Mouse (Mus musculus) forebrain, embryonic 15.5 days (tissue): Measurements from ENCODE around the gene Pla2g3. TPM values are rescaled to one million over a fixed set of nuclear protein-coding genes. Genes with fewer than 3 reads are reported as not detected.

Source experiments
- ATAC-seq: fragments of 200-750 bp; cut with Nextera tagmentation; replicated peaks from 2 replicates; pipeline ENCODE4 v1.8.0; 2017; ENCODE audit warnings: mild to moderate bottlenecking, moderate TSS enrichment, moderate library complexity
- H3K27ac ChIP-seq: fragments of 300-500 bp; sonication (generic); replicated peaks from 2 replicates; pipeline ENCODE4 v1.5.1; 2015; ENCODE audit warnings: mild to moderate bottlenecking, inconsistent platforms
- H3K27me3 ChIP-seq: fragments of 300-500 bp; sonication (generic); 2 replicates; pipeline ENCODE4 v1.6.1; 2015; ENCODE audit warnings: inconsistent platforms
- H3K36me3 ChIP-seq: fragments of 300-500 bp; sonication (generic); 2 replicates; pipeline ENCODE4 v1.6.1; 2015; ENCODE audit warnings: mild to moderate bottlenecking, inconsistent platforms
- H3K4me1 ChIP-seq: fragments of 300-500 bp; sonication (generic); 2 replicates; pipeline ENCODE4 v1.6.1; 2015; ENCODE audit warnings: inconsistent platforms
- H3K4me2 ChIP-seq: fragments of 300-500 bp; sonication (generic); replicated peaks from 2 replicates; pipeline ENCODE4 v1.6.1; 2015; ENCODE audit warnings: mild to moderate bottlenecking, inconsistent platforms
- H3K4me3 ChIP-seq: fragments of 300-500 bp; sonication (generic); 2 replicates; pipeline ENCODE4 v1.5.1; 2015; ENCODE audit warnings: mild to moderate bottlenecking, inconsistent platforms
- H3K9ac ChIP-seq: fragments of 300-500 bp; sonication (generic); replicated peaks from 2 replicates; pipeline ENCODE4 v1.6.1; 2015; ENCODE audit warnings: mild to moderate bottlenecking, inconsistent platforms
- H3K9me3 ChIP-seq: fragments of 300-500 bp; sonication (generic); 2 replicates; pipeline ENCODE4 v1.6.1; 2016; ENCODE audit warnings: inconsistent platforms
- WGBS: fragments of 180-500 bp; shearing (Covaris S2); methylation state at CpG from one replicate; pipeline ENCODE4 v1.1.7; 2015; ENCODE audit warnings: mixed read lengths; 5-methylcytosine and 5-hydroxymethylcytosine counted together
- polyA plus RNA-seq: library from polyadenylated mRNA; unstranded; fragments of >200 nt; fragmentation: Nextera tagmentation; extraction: Ambion mirVana; gene quantifications from 2 replicates; pipeline ENCODE4 v1.2.1, GENCODE M21; 2015

Gene Pla2g3
- polyA plus RNA-seq, 1 experiment from 2014 or later = 0.39 TPM

GRCm38 (mm10) chr11:3459105-3459468 is 29.0 kb upstream of the Pla2g3 start:
- Histone ChIP-seq H3K27ac (no peak overlapping the region), H3K4me2 (no peak overlapping the region), H3K9me3 (no peaks in the 10 kb centered on the region), H3K27me3 (no peaks in the 10 kb centered on the region), H3K4me1 (no peaks in the 10 kb centered on the region), H3K36me3 (no peaks in the 10 kb centered on the region), H3K9ac (no peak overlapping the region), H3K4me3 (no peak overlapping the region)
- 79% methylated on average over 2 of the region's 2 CpGs for WGBS
- no peak for ATAC-seq

DNA sequence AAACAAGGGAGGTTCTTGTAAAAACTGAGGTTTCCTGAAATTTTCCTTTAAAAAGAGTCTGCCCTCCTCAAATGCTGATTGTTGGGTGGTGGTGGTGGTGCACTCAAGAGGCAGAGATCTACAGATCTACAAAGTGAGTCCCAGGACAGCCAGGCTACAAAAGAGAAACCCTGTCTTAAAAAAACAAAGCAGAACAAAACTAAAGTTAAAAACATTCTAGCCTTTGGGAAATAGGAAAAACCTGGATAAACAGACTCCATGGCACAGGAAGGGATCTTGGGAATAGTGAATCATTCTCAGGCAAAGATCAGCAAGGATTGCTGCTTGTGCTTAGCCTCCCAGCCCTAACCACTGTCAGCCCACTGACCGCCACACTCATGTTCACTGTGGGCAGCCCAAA is 25.2 kb upstream of the Pla2g3 start:
- Histone ChIP-seq H3K9me3 (no peaks in the 10 kb centered on the region), H3K36me3 (no peaks in the 10 kb centered on the region), H3K4me3 (no peak overlapping the region), H3K27ac (no peak overlapping the region), H3K4me1 (no peaks in the 10 kb centered on the region), H3K4me2 (no peak overlapping the region), H3K9ac (no peak overlapping the region), H3K27me3 (no peaks in the 10 kb centered on the region)
- no peak for ATAC-seq
- 83% methylated on average over 1 of the region's 1 CpGs for WGBS

DNA sequence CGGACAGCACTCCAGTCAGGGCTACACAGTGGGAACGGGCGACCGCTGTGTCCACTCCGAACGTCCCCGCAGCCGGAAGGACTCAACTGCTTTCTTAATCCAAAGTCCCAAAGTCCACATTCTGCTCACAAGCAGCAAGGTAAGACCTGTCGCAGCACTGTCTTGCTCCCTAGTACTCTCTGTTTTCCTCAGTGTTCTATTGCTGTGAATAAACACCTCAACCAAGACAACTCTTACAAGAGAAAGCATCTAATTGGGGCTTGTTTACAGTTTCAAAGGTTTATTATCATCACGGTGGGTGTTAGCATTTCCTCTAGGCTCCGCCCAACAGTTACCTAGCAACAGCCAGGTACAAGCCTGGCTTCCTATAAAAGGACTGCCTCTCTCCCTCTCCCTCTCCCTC is 16.6 kb upstream of the Pla2g3 start:
- no peaks in the 10 kb centered on the region for H3K9me3 ChIP-seq
- no peak overlapping the region for H3K4me3 ChIP-seq
- H3K36me3 ChIP-seq = no peaks in the 10 kb centered on the region
- H3K27ac ChIP-seq = no peak overlapping the region
- H3K4me2 ChIP-seq = no peak overlapping the region
- ATAC-seq = no peak
- 28% methylated on average over 11 of the region's 11 CpGs for WGBS
- H3K9ac ChIP-seq = no peak overlapping the region
- no peaks in the 10 kb centered on the region for H3K4me1 ChIP-seq
- no peaks in the 10 kb centered on the region for H3K27me3 ChIP-seq

- Histone ChIP-seq H3K27me3 (no peaks in the 10 kb centered on the region), H3K27ac (no peak overlapping the region), H3K9me3 (no peaks in the 10 kb centered on the region), H3K4me3 (no peak overlapping the region), H3K36me3 (no peaks in the 10 kb centered on the region), H3K4me2 (no peak overlapping the region), H3K4me1 (no peaks in the 10 kb centered on the region), H3K9ac (no peak overlapping the region)
- WGBS = 31% methylated on average over 1 of the region's 1 CpGs
- peak; percentile 86 for ATAC-seq
Measured at GRCm38 (mm10) chr11:3472484-3472883, 15.6 kb upstream of the Pla2g3 start.

GRCm38 (mm10) chr11:3474480-3475115 is 13.5 kb upstream of the Pla2g3 start:
- no peaks in the 10 kb centered on the region for H3K4me1 ChIP-seq
- no peak overlapping the region for H3K4me3 ChIP-seq
- no peak overlapping the region for H3K9ac ChIP-seq
- 85% methylated on average over 7 of the region's 7 CpGs for WGBS
- H3K4me2 ChIP-seq = no peak overlapping the region
- H3K27ac ChIP-seq = no peak overlapping the region
- ATAC-seq = no peak
- H3K9me3 ChIP-seq = no peaks in the 10 kb centered on the region
- no peaks in the 10 kb centered on the region for H3K36me3 ChIP-seq
- H3K27me3 ChIP-seq = no peaks in the 10 kb centered on the region

DNA sequence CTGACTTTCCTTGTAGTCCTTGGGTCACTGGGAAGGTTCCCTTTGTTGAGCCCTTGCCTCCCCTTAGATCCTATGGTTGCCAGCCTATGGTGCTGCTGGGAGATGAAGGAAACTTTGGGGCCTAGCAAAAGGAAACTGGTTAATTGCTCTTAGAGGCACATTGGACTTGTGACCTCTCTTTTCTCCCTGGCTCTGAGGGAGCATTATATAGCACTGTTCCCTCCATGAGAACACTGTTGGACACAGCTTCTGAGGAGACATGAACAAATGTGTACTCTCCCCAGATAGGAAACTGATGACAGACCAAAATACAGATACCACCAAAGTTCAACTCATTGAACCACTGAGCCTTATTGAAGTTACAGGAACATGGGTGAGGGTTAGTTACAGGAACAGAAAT is 12.6 kb upstream of the Pla2g3 start:
- no peak for ATAC-seq
- no peak overlapping the region for H3K4me2 ChIP-seq
- H3K36me3 ChIP-seq = no peaks in the 10 kb centered on the region
- no peaks in the 10 kb centered on the region for H3K9me3 ChIP-seq
- H3K27ac ChIP-seq = no peak overlapping the region
- H3K4me1 ChIP-seq = no peaks in the 10 kb centered on the region
- no peaks in the 10 kb centered on the region for H3K27me3 ChIP-seq
- H3K4me3 ChIP-seq = no peak overlapping the region
- H3K9ac ChIP-seq = no peak overlapping the region

DNA sequence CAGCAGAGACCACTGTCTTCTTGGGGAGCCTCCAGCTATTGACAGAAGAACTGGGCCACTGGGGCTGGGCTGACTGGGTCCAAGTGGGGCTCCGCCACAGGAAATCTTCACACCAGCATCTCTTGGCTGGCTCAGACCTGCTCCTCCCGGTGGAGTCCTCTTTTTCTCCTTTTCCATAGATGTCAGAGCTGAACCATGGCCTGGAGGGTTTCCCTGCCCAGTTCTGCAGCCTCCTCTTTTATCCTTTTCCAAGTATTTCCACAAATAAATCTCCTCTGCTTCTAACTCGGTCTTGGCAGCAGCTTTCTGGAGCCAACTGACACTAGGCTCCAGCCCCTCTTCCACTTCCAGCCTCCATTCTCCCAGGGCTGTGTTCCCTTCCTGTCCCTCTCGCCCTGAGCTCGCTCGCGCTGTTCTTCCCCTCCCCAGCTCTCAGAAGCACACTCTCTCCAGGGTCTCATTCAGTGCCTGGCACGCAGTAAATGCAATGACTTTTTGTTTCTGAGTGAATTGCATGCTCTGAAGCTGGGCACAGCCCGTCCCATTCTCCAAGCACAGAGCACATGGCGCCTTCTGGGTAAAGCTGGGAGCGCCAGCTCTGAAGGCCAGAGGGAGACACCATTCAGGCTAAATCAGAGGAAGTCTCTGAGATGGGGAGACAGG is 4.0 kb upstream of the Pla2g3 start:
- 53% methylated on average over 11 of the region's 11 CpGs for WGBS

DNA sequence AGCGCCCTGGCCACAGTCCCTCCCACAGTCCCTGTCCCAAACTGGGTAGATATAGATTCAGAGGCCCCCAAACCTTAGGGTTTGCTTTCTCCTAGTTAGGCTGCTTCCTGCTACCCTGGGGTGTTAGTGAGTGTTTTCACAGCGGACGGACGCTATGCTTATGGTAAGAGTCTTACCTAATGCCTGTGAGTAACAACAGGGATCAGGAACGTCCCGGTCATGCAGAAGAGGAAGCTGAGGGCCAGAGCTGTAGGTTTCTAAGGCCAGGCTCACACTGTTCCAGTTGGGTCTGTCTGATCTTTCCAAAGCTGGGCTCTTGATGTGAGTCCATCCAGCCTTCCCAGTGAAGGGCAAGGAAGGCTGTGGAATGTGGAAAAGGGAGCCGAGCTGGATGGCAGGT is 1.7 kb upstream of the Pla2g3 start:
- Histone ChIP-seq H3K4me1 (peaks cover 4% of the 10 kb centered on the region; the same call in 1 of the 2 replicates), H3K36me3 (no peaks in the 10 kb centered on the region), H3K4me3 (no peak overlapping the region), H3K4me2 (no peak overlapping the region), H3K27ac (no peak overlapping the region), H3K9ac (no peak overlapping the region), H3K9me3 (no peaks in the 10 kb centered on the region), H3K27me3 (no peaks in the 10 kb centered on the region)
- 79% methylated on average over 7 of the region's 7 CpGs for WGBS
- no peak for ATAC-seq

More for the DNA sequence above, 4.0 kb upstream of the Pla2g3 start:
- H3K4me1 ChIP-seq = peaks cover 4% of the 10 kb centered on the region; the same call in 1 of the 2 replicates
- H3K36me3 ChIP-seq = no peaks in the 10 kb centered on the region
- no peak overlapping the region for H3K9ac ChIP-seq
- no peaks in the 10 kb centered on the region for H3K9me3 ChIP-seq
- no peaks in the 10 kb centered on the region for H3K27me3 ChIP-seq
- H3K27ac ChIP-seq = peak overlapping the region; percentile 31; the same call in 1 of the 2 replicates
- no peak overlapping the region for H3K4me3 ChIP-seq
- no peak for ATAC-seq
- no peak overlapping the region for H3K4me2 ChIP-seq

DNA sequence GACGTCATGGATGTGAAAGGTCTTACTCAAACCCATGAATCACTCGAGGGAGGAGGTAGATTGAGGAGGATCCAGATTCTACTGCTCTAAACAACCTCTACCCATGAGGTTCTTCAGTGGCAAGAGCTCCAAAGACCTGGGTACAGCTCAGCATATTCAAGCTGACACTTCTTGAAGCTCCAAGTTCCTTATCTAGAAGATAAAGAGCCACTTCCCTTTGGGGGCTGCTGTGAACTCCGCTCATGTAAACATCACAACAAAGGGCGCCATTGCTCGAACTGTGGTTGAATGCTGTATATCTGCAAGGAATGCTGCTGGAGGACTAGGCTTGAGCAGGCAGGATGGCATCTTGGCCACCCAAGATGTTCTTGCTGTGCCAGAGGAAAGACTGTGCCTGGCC is 952 bp downstream of the Pla2g3 start:
- no peak overlapping the region for H3K4me3 ChIP-seq
- H3K27ac ChIP-seq = no peak overlapping the region
- H3K4me1 ChIP-seq = peaks cover 4% of the 10 kb centered on the region; the same call in 1 of the 2 replicates
- H3K27me3 ChIP-seq = no peaks in the 10 kb centered on the region
- no peak overlapping the region for H3K9ac ChIP-seq
- H3K4me2 ChIP-seq = no peak overlapping the region
- H3K9me3 ChIP-seq = no peaks in the 10 kb centered on the region
- 84% methylated on average over 5 of the region's 5 CpGs for WGBS
- no peak for ATAC-seq
- H3K36me3 ChIP-seq = no peaks in the 10 kb centered on the region

DNA sequence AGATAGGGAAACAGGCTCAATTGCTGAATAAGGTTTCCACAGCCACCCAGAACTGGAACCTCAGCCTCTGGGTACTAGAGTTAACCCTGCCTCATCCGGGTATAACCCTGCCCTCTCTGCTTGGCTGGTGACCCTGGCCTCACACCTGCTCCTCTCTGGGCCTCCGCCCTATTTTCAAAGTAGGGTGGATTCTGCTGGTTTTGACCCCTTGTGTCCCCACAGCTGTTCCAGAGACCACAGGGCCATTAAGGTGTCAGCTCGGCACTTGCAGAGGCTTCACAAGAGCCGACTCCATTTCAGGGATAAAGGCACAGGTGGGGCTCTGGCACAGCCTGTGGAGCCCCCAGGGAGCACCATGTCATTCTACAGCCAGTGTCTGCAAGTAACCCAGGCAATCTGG is 4.7 kb downstream of the Pla2g3 start:
- no peaks in the 10 kb centered on the region for H3K27me3 ChIP-seq
- H3K4me2 ChIP-seq = no peak overlapping the region
- H3K36me3 ChIP-seq = no peaks in the 10 kb centered on the region
- H3K4me3 ChIP-seq = no peak overlapping the region
- no peak overlapping the region for H3K27ac ChIP-seq
- no peak overlapping the region for H3K9ac ChIP-seq
- 80% methylated on average over 4 of the region's 4 CpGs for WGBS
- H3K4me1 ChIP-seq = no peaks in the 10 kb centered on the region
- no peak for ATAC-seq
- H3K9me3 ChIP-seq = no peaks in the 10 kb centered on the region

DNA sequence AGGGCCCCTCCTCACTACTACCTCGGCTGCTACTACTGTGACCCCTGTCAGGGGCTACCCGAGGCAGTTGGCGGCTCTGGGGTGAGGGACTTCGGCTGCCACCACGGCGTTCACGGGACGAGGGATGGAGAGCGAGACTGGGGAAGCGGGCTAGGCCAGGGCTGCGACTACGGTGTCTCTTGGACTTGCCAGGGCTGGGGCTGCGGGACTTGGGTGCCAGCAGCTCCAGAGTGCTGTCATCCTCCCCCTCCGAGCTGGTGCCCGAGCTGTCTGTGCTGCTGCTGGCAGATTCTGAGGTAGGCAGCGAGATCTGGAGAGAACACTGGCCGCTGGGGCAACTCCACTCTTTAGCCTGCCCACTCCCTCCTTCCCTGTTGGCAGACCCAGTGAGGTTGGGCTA is 6.8 kb downstream of the Pla2g3 start:
- Histone ChIP-seq H3K9me3 (no peaks in the 10 kb centered on the region), H3K27me3 (no peaks in the 10 kb centered on the region), H3K36me3 (no peaks in the 10 kb centered on the region), H3K27ac (no peak overlapping the region), H3K4me3 (no peak overlapping the region), H3K9ac (no peak overlapping the region), H3K4me1 (no peaks in the 10 kb centered on the region), H3K4me2 (no peak overlapping the region)
- ATAC-seq = no peak
- 84% methylated on average over 17 of the region's 17 CpGs for WGBS

DNA sequence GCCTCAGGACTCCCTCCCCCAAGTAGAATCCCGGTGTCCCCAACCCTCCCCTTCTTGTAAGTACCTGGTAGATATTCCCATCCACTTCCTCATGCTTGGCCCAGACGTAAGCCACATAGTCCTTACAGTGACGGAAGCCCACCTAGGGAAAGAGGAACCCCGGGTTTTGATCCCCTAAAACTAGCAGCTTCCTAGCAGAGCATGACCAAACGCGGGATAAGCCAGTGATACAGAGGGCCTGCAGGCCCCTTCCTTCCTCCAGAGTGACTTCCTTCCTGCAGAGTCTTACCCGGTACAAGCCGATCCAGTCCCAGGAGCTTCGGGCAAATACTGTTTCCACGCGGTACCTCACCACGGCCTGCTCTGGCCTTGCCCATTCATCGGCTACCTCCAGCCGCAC is 7.4 kb downstream of the Pla2g3 start:
- H3K27me3 ChIP-seq = no peaks in the 10 kb centered on the region
- ATAC-seq = no peak
- no peaks in the 10 kb centered on the region for H3K36me3 ChIP-seq
- H3K4me1 ChIP-seq = no peaks in the 10 kb centered on the region
- H3K9me3 ChIP-seq = no peaks in the 10 kb centered on the region
- H3K27ac ChIP-seq = no peak overlapping the region
- no peak overlapping the region for H3K4me3 ChIP-seq
- no peak overlapping the region for H3K9ac ChIP-seq
- no peak overlapping the region for H3K4me2 ChIP-seq
- 92% methylated on average over 14 of the region's 14 CpGs for WGBS

DNA sequence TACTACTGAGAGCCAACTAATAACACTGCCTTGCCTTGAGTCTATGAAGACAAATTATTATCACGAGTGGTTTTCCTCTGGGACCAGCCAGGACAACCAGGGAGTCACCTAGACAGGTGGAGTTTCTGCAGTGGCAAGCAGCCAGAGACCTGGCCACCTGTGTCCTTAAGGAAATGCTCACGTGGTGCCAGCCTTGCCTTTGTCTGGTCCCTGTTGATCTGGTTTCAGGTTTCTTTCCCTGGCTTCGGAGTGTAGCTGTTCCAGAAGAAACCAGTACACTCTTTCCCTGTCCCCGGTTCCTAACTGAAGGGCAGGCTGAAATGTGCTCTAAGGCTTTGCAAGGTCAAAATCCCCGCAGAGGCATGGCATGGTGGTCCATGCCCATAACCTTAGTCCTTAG is 8.7 kb downstream of the Pla2g3 start:
- no peaks in the 10 kb centered on the region for H3K4me1 ChIP-seq
- 57% methylated on average over 5 of the region's 5 CpGs for WGBS
- no peak for ATAC-seq
- H3K9me3 ChIP-seq = no peaks in the 10 kb centered on the region
- H3K36me3 ChIP-seq = no peaks in the 10 kb centered on the region
- no peak overlapping the region for H3K4me3 ChIP-seq
- no peak overlapping the region for H3K9ac ChIP-seq
- no peak overlapping the region for H3K4me2 ChIP-seq
- H3K27ac ChIP-seq = no peak overlapping the region
- H3K27me3 ChIP-seq = no peaks in the 10 kb centered on the region
